Mouse (Mus musculus): Measurements from ENCODE around the gene Aqp1. TPM values are rescaled to one million over a fixed set of nuclear protein-coding genes. Genes with fewer than 3 reads are reported as not detected.

Aqp1 gene
- polyA plus RNA-seq, 1 experiment from 2014 or later, result 45.2 TPM

- no peaks in the 10 kb centered on the region for H3K36me3 ChIP-seq
- H3K4me1 ChIP-seq (replicated peaks), result peaks cover 7% of the 10 kb centered on the region
- WGBS (ENCODE audit: insufficient replicate concordance), result 41% methylated on average over 12 of the region's 12 CpGs
- DNase-seq (no peak), ATAC-seq (ENCODE audit: low read depth) (no peak)
- H3K4me2 ChIP-seq, result no peak overlapping the region
- no peak overlapping the region for H3K27ac ChIP-seq
- no peak overlapping the region for H3K9ac ChIP-seq
- H3K27me3 ChIP-seq, result peaks cover 46% of the 10 kb centered on the region
- no peaks in the 10 kb centered on the region for H3K9me3 ChIP-seq (replicated peaks)
- no peak overlapping the region for H3K4me3 ChIP-seq (replicated peaks)
These were observed 52.4 kb downstream of the Aqp1 start for GRCm38 (mm10) chr6:55388546-55389169.

- H3K27me3 ChIP-seq, result peaks cover 46% of the 10 kb centered on the region
- no peak for DNase-seq
- H3K9ac ChIP-seq, result no peak overlapping the region
- no peaks in the 10 kb centered on the region for H3K9me3 ChIP-seq (replicated peaks)
- no peaks in the 10 kb centered on the region for H3K36me3 ChIP-seq
- no peak overlapping the region for H3K4me2 ChIP-seq
- WGBS (ENCODE audit: insufficient replicate concordance), result 40% methylated on average over 5 of the region's 5 CpGs
- no peak overlapping the region for H3K27ac ChIP-seq
- H3K4me1 ChIP-seq (replicated peaks), result peaks cover under 1% of the 10 kb centered on the region; the same call in 1 of the 2 replicates
- no peak overlapping the region for H3K4me3 ChIP-seq (replicated peaks)
- ATAC-seq (ENCODE audit: low read depth), result no peak
These were observed 53.1 kb downstream of the Aqp1 start for GRCm38 (mm10) chr6:55389321-55389720.

GRCm38 (mm10) chr6:55391814-55392213, 55.6 kb downstream of the Aqp1 start:
- DNase-seq (no peak), ATAC-seq (ENCODE audit: low read depth) (no peak)
- no peak overlapping the region for H3K9ac ChIP-seq
- no peaks in the 10 kb centered on the region for H3K9me3 ChIP-seq (replicated peaks)
- WGBS (ENCODE audit: insufficient replicate concordance), result 48% methylated on average over 4 of the region's 4 CpGs
- H3K4me1 ChIP-seq (replicated peaks), result no peaks in the 10 kb centered on the region
- H3K27me3 ChIP-seq, result peaks cover 56% of the 10 kb centered on the region
- H3K4me2 ChIP-seq, result no peak overlapping the region
- H3K4me3 ChIP-seq (replicated peaks), result no peak overlapping the region
- no peak overlapping the region for H3K27ac ChIP-seq
- no peaks in the 10 kb centered on the region for H3K36me3 ChIP-seq

GRCm38 (mm10) chr6:55392453-55392852, 56.2 kb downstream of the Aqp1 start:
- no peak for ATAC-seq (ENCODE audit: low read depth)
- 11% methylated on average over 4 of the region's 4 CpGs for WGBS (ENCODE audit: insufficient replicate concordance)
- H3K27me3 ChIP-seq, result peaks cover 60% of the 10 kb centered on the region
- no peak overlapping the region for H3K27ac ChIP-seq
- DNase-seq, result peak; percentile 44
- H3K4me1 ChIP-seq (replicated peaks), result no peaks in the 10 kb centered on the region
- no peaks in the 10 kb centered on the region for H3K9me3 ChIP-seq (replicated peaks)
- no peak overlapping the region for H3K4me3 ChIP-seq (replicated peaks)
- H3K36me3 ChIP-seq, result no peaks in the 10 kb centered on the region
- H3K9ac ChIP-seq, result no peak overlapping the region
- H3K4me2 ChIP-seq, result no peak overlapping the region

- Histone ChIP-seq H3K9ac (no peak overlapping the region), H3K9me3 (replicated peaks) (no peaks in the 10 kb centered on the region), H3K36me3 (no peaks in the 10 kb centered on the region), H3K4me1 (replicated peaks) (no peaks in the 10 kb centered on the region), H3K27me3 (peaks cover 37% of the 10 kb centered on the region), H3K4me2 (no peak overlapping the region), H3K4me3 (replicated peaks) (no peak overlapping the region), H3K27ac (no peak overlapping the region)
- ATAC-seq (ENCODE audit: low read depth) (no peak), DNase-seq (no peak)
- 64% methylated on average over 10 of the region's 10 CpGs for WGBS (ENCODE audit: insufficient replicate concordance)
These were observed 58.6 kb downstream of the Aqp1 start for GRCm38 (mm10) chr6:55394854-55395253.

GRCm38 (mm10) chr6:55396176-55396575, 59.9 kb downstream of the Aqp1 start:
- no peak for DNase-seq
- Histone ChIP-seq H3K4me1 (replicated peaks) (no peaks in the 10 kb centered on the region), H3K36me3 (no peaks in the 10 kb centered on the region), H3K27me3 (peaks cover 25% of the 10 kb centered on the region), H3K27ac (no peak overlapping the region), H3K4me3 (replicated peaks) (no peak overlapping the region), H3K9me3 (replicated peaks) (no peaks in the 10 kb centered on the region), H3K9ac (no peak overlapping the region), H3K4me2 (no peak overlapping the region)
- WGBS (ENCODE audit: insufficient replicate concordance), result 33% methylated on average over 3 of the region's 3 CpGs
- ATAC-seq (ENCODE audit: low read depth), result no peak

GRCm38 (mm10) chr6:55396622-55397041, 60.4 kb downstream of the Aqp1 start:
- ATAC-seq (ENCODE audit: low read depth) (no peak), DNase-seq (no peak)
- WGBS (ENCODE audit: insufficient replicate concordance), result 68% methylated on average over 11 of the region's 11 CpGs
- Histone ChIP-seq H3K4me1 (replicated peaks) (no peaks in the 10 kb centered on the region), H3K4me2 (no peak overlapping the region), H3K9me3 (replicated peaks) (no peaks in the 10 kb centered on the region), H3K9ac (no peak overlapping the region), H3K27ac (no peak overlapping the region), H3K27me3 (peaks cover 22% of the 10 kb centered on the region), H3K36me3 (no peaks in the 10 kb centered on the region), H3K4me3 (replicated peaks) (no peak overlapping the region)

Small RNA genes within 50 kb of the gene (microRNA-seq; reads per million reads assigned to microRNA genes)
- not detected for gene Gm25458

Other genes with a start within 250 kb of the Aqp1 start
- 0.45 and 0.60 TPM in 2 replicates for gene Crhr2, start 203.4 kb upstream of the Aqp1 start, polyA plus RNA-seq (2015; fragmentation: Nextera tagmentation; extraction: Ambion mirVana)
- 0.20 and 0.24 TPM in 2 replicates for gene Inmt, start 161.4 kb upstream of the Aqp1 start, polyA plus RNA-seq (2015; fragmentation: Nextera tagmentation; extraction: Ambion mirVana)
- 1.4 and 1.7 TPM in 2 replicates for gene Mindy4, start 133.0 kb upstream of the Aqp1 start, polyA plus RNA-seq (2015; fragmentation: Nextera tagmentation; extraction: Ambion mirVana)
- gene Ghrhr, start 39.9 kb downstream of the Aqp1 start, polyA plus RNA-seq (2015; fragmentation: Nextera tagmentation; extraction: Ambion mirVana), result 0.06 and 0.08 TPM in 2 replicates
- gene Adcyap1r1, start 115.5 kb downstream of the Aqp1 start, polyA plus RNA-seq (2015; fragmentation: Nextera tagmentation; extraction: Ambion mirVana), result 0.12 and 0.15 TPM in 2 replicates